Mouse (Mus musculus) liver, embryonic 14.5 days (tissue): ENCODE data around the gene Trmt13. TPM values are rescaled to one million over a fixed set of nuclear protein-coding genes. Genes with fewer than 3 reads are reported as not detected.
"Not testable (repeated sequence)": the region's sequence is repeated elsewhere in the genome, so short reads cannot be mapped to it uniquely, and the experiment has no call there.

Experiments
- ATAC-seq: fragments of 200-750 bp; cut with Nextera tagmentation; 2 replicates; pipeline ENCODE4 v1.8.0; 2017; ENCODE audit warnings: moderate number of reproducible peaks, mild to moderate bottlenecking, moderate library complexity; ENCODE audit not compliant: insufficient read depth
- DNase-seq, 3 experiments: peaks; one replicate each; pipeline ENCODE4 v3.0.0-alpha.2; 2012 to 2013; ENCODE audit warnings: low read depth in 3 of 3, low spot score in 3 of 3
- H3K27ac ChIP-seq: fragments of 300-500 bp; sonication (generic); 2 replicates; pipeline ENCODE4 v1.5.1; 2014; ENCODE audit warnings: moderate library complexity, mild to moderate bottlenecking, control low read depth, inconsistent platforms
- H3K27me3 ChIP-seq: fragments of 300-500 bp; sonication (generic); 2 replicates; pipeline ENCODE4 v1.6.1; 2014; ENCODE audit warnings: mild to moderate bottlenecking, low read length, moderate library complexity; ENCODE audit not compliant: control insufficient read depth, insufficient read depth
- H3K36me3 ChIP-seq: fragments of 300-500 bp; sonication (generic); replicated peaks from 2 replicates; pipeline ENCODE4 v1.6.1; 2014; ENCODE audit warnings: low read depth; ENCODE audit not compliant: control insufficient read depth, insufficient read depth
- H3K4me1 ChIP-seq, 2 experiments: fragments of 200-500 bp in 1 of 2; fragments of 300-500 bp in 1 of 2; sonication (generic) in 1 of 2; replicated peaks; 2 replicates each; pipeline ENCODE4 v1.6.1; 2012 to 2014; ENCODE audit warnings: antibody characterized with exemption in 1 of 2, inconsistent platforms in 1 of 2, low read length in 1 of 2; ENCODE audit not compliant: control insufficient read depth in 2 of 2, insufficient read depth in 2 of 2
- H3K4me2 ChIP-seq: fragments of 300-500 bp; sonication (generic); 2 replicates; pipeline ENCODE4 v1.6.1; 2014; ENCODE audit warnings: low read depth, mild to moderate bottlenecking, control low read depth, moderate library complexity
- H3K4me3 ChIP-seq, 2 experiments: fragments of 200-500 bp in 1 of 2; fragments of 300-500 bp in 1 of 2; sonication (generic) in 1 of 2; 2 replicates each; pipeline ENCODE4 v1.5.1; 2012 to 2014; ENCODE audit warnings: low read depth in 2 of 2, low read length in 2 of 2, mild to moderate bottlenecking in 2 of 2, control low read depth in 1 of 2, inconsistent platforms in 1 of 2, moderate library complexity in 1 of 2; ENCODE audit not compliant: insufficient read depth in 1 of 2
- H3K9ac ChIP-seq: fragments of 300-500 bp; sonication (generic); replicated peaks from 2 replicates; pipeline ENCODE4 v1.6.1; 2014; ENCODE audit warnings: mild to moderate bottlenecking, control low read depth, moderate library complexity
- H3K9me3 ChIP-seq: fragments of 300-500 bp; sonication (generic); 2 replicates; pipeline ENCODE4 v1.6.1; 2016; ENCODE audit warnings: low read length, mixed read lengths; ENCODE audit not compliant: control insufficient read depth
- CTCF ChIP-seq: IDR thresholded peaks from 2 replicates; pipeline ENCODE4 v1.5.1; 2016; ENCODE audit warnings: antibody characterized with exemption, low read depth, control low read depth
- EP300 ChIP-seq: IDR thresholded peaks from 2 replicates; pipeline ENCODE4 v1.6.1; 2016; ENCODE audit warnings: antibody characterized with exemption, low read depth
- WGBS: fragments of 180-500 bp; shearing (Covaris S2); extraction: QIAGEN DNeasy Blood & Tissue Kit; methylation state at CpG from one replicate; pipeline ENCODE4 v1.1.7; 2014; ENCODE audit not compliant: insufficient replicate concordance; 5-methylcytosine and 5-hydroxymethylcytosine counted together
- polyA plus RNA-seq, 2 experiments: library from polyadenylated mRNA; depleted of rRNA in 1 of 2; stranded (reverse) in 1 of 2; unstranded in 1 of 2; fragments of >200 nt; fragmentation: Nextera tagmentation in 1 of 2; extraction: Ambion mirVana in 1 of 2; gene quantifications; 2 replicates each; pipeline versions ENCODE4 v1.2.1 to v1.2.3; 2012 to 2014

Trmt13 gene
- polyA plus RNA-seq, 2 experiments: 7.3 to 7.8 TPM

DNA sequence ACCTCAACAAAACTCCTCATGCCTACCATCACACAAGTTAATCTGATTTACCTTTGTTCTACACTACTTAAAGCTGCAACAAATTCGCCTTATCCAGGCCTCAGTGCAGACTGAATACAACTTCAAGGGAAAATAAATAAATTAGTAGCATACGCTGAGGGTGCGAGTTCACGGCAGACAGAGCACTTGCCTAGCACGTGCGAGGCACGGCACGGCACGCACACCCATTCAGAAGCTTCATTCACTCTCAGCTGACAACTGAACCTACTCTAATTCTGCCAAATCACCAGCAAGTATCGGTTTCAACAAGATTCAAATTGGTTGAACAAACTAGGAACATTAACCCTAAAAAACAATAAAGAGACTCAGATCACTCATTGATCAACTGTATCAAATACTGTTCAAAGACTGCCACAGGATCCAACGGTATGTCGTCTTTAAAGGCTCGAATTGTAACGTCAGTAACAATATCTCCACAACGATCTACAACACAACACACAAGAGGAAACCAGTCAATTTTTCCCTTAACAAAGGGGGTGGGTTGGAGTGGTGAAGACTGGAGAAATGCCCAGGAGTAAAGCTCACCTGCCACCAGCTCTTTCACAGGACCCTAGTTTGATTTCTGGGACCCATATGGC, 44.7 kb upstream of the Trmt13 start:
- H3K36me3 ChIP-seq: no peaks in the 10 kb centered on the region
- no peak overlapping the region for H3K4me3 ChIP-seq
- no peaks in the 10 kb centered on the region for H3K27me3 ChIP-seq
- DNase-seq (no peak), ATAC-seq (no peak)
- WGBS: 67% methylated on average over 15 of the region's 15 CpGs
- H3K27ac ChIP-seq: no peak overlapping the region
- TF ChIP-seq EP300 (no peak), CTCF (no peak)
- no peaks in the 10 kb centered on the region for H3K9me3 ChIP-seq
- H3K9ac ChIP-seq: no peak overlapping the region
- H3K4me2 ChIP-seq: no peak overlapping the region; the same call in 1 of the 2 replicates
- peaks cover 24 to 35% of the 10 kb centered on the region in 2 experiments for H3K4me1 ChIP-seq

- H3K4me1 ChIP-seq: peaks cover 20 to 34% of the 10 kb centered on the region in 2 experiments
- ATAC-seq (no peak), DNase-seq (no peak)
- H3K36me3 ChIP-seq: no peaks in the 10 kb centered on the region
- H3K4me2 ChIP-seq: no peak overlapping the region
- H3K4me3 ChIP-seq: no peak overlapping the region
- no peak overlapping the region for H3K9ac ChIP-seq
- no peaks in the 10 kb centered on the region for H3K9me3 ChIP-seq
- WGBS: 69% methylated on average over 7 of the region's 7 CpGs
- TF ChIP-seq EP300 (no peak), CTCF (no peak)
- H3K27ac ChIP-seq: no peak overlapping the region
- H3K27me3 ChIP-seq: no peaks in the 10 kb centered on the region
These were observed 42.0 kb upstream of the Trmt13 start for GRCm38 (mm10) chr3:116656184-116656965.

DNA sequence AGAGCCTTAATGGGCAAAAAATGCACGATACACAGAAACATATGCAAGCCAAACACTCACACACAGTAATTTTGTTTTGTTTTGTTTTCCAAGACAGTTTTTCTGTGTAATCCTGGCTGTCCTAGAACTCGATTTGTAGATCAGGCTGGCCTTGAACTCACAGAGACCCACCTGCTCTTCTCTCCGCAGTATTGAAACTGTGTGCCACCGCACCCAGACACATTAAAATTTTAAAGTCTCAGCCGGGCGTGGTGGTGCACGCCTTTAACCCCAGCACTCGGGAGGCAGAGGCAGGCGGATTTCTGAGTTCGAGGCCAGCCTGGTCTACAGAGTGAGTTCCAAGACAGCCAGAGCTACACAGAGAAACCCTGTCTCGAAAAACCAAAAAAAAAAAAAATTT, 39.7 kb upstream of the Trmt13 start:
- not testable (repeated sequence) for H3K36me3 ChIP-seq, H3K27me3 ChIP-seq, ATAC-seq, H3K27ac ChIP-seq, H3K9me3 ChIP-seq, H3K4me2 ChIP-seq, H3K9ac ChIP-seq, H3K4me3 ChIP-seq, DNase-seq
- 69% methylated on average over 11 of the region's 11 CpGs for WGBS
- H3K4me1 ChIP-seq: peaks cover 5 to 23% of the 10 kb centered on the region in 2 experiments

DNA sequence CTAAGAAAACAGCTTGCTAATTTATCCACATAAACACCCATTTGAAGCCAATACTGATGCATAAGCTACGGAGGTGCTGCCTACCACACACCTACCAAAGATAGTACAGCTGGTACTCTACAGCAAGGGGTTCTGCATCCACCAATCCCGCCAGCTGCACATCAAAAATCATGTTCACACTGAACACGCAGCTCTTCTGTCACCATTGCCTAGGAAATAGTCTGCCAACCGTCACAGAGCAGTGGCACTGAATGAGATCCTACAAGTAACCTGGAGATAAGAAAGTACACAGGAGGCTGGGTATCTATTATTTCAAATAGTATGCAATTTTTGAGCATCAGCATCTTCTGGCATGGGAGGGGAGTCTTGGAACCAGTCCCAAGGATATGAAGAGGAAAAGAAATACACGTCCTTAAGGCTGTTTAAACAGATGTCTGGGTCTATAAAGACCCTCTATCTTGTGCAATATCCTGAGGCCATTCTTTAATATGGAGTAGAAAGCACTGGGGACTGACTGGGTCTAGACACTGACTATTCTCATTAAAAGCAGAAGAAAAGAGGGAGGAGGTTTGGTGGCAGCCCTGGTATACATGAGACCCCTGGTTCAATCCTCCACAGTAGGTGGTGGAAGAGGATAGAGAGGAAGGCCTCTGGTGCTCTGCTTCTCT, 39.0 kb upstream of the Trmt13 start:
- 53% methylated on average over 5 of the region's 5 CpGs for WGBS

DNA sequence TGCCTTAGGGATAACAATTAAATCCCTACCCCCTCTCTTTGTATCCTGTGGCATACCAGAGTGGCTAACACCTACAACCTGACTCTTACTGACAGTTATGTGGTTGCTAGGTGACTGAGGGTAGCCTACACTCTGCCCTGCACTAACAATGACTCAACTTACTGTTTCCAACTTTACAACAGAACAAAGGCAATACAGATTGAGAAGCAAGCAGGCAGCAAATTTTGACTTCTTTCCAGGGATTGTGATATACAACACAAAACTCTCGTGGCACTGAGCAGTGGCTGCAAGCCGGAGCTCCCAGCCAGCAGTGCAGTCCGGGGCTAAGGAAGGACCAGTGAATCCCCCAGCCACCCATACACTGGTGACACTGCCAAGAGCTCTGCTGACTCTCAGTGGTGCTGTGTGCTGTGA, 37.7 kb upstream of the Trmt13 start:
- ATAC-seq (no peak), DNase-seq (no peak)
- Histone ChIP-seq H3K27ac (no peak overlapping the region), H3K4me3 (no peak overlapping the region), H3K9ac (no peak overlapping the region), H3K4me2 (no peak overlapping the region), H3K4me1 (peaks cover 5 to 14% of the 10 kb centered on the region in 2 experiments), H3K36me3 (peaks cover 6% of the 10 kb centered on the region), H3K9me3 (no peaks in the 10 kb centered on the region), H3K27me3 (no peaks in the 10 kb centered on the region)
- no peak for TF ChIP-seq CTCF
- TF ChIP-seq EP300: no peak
- WGBS: 70% methylated on average over 3 of the region's 3 CpGs

More for the DNA sequence above, 39.0 kb upstream of the Trmt13 start:
- DNase-seq (no peak), ATAC-seq (no peak)
- TF ChIP-seq EP300 (no peak), CTCF (no peak)
- Histone ChIP-seq H3K27me3 (no peaks in the 10 kb centered on the region), H3K27ac (no peak overlapping the region), H3K36me3 (no peaks in the 10 kb centered on the region; the same call in 1 of the 2 replicates), H3K4me3 (no peak overlapping the region), H3K9ac (no peak overlapping the region), H3K4me1 (peaks cover 5 to 21% of the 10 kb centered on the region in 2 experiments), H3K4me2 (no peak overlapping the region), H3K9me3 (no peaks in the 10 kb centered on the region)
